Comparison of ENCODE assay signal across 11 mouse cellular contexts in genomic region chr19:53165305-53166240, GRCm38 (mm10). TPM values are rescaled to one million over a fixed set of nuclear protein-coding genes. Genes with fewer than 3 reads are reported as not detected.
DNase-seq lines count a peak whose midpoint lies in the region; ATAC-seq lines count a peak whose summit lies in the region.
"Had no signal": no experiment of that assay in that cellular context is flagged by ENCODE, and none has a peak within 500 bp of the region (broad histone marks: within the 10 kb centered on the region; RNA-seq: fewer than 3 reads in every experiment).

No protein-coding gene starts in this region.

- no peaks in the 10 kb centered on the region for H3K27me3 ChIP-seq in forebrain, embryonic 13.5 days
- no peaks in the 10 kb centered on the region for H3K27me3 ChIP-seq in forebrain, embryonic 12.5 days
- H3K27me3 ChIP-seq: heart, embryonic 15.5 days had no signal

- no peak overlapping the region for H3K4me2 ChIP-seq in forebrain, embryonic 13.5 days
- no peak overlapping the region for H3K4me2 ChIP-seq in forebrain, embryonic 12.5 days
- H3K4me2 ChIP-seq: heart, embryonic 15.5 days; lung, embryonic 14.5 days had no signal

- H3K4me3 ChIP-seq in forebrain, embryonic 13.5 days: no peak overlapping the region
- H3K4me3 ChIP-seq in forebrain, embryonic 12.5 days (replicated peaks): no peak overlapping the region
- H3K4me3 ChIP-seq: heart, embryonic 15.5 days had no signal

- peak; percentile 66; the same call in 1 of the 2 replicates for ATAC-seq in forebrain, embryonic 13.5 days
- no peak for ATAC-seq in forebrain, embryonic 12.5 days (ENCODE audit: low FRiP score)

- peak; percentile 49 to 86 for DNase-seq in layer of hippocampus, adult 18-20 months (ENCODE audit: low spot score in 2 of 2)
- no peak for DNase-seq in layer of hippocampus, postnatal 10 days (ENCODE audit: low spot score in 2 of 2)
- DNase-seq in NIH3T3 (ENCODE audit: low read depth): peak; percentile 91
- DNase-seq in cerebellum, postnatal 25 days: peak; percentile 65 to 75
- DNase-seq in embryo, embryonic 11 days: no peak
- DNase-seq in ovary, postnatal 14 days (ENCODE audit: low spot score): no peak
- DNase-seq: lung, embryonic 14.5 days; retina, postnatal 1 day had no signal

- H3K4me1 ChIP-seq in forebrain, embryonic 13.5 days: peaks cover 18% of the 10 kb centered on the region
- 0 out of 2 replicates have a peak, but pooled peaks cover 5% of the 10 kb centered on the region for H3K4me1 ChIP-seq in forebrain, embryonic 12.5 days

- no peaks in the 10 kb centered on the region for H3K36me3 ChIP-seq in forebrain, embryonic 13.5 days (ENCODE audit: poor library complexity, severe bottlenecking)
- H3K36me3 ChIP-seq in forebrain, embryonic 12.5 days (replicated peaks): no peaks in the 10 kb centered on the region
- H3K36me3 ChIP-seq: heart, embryonic 15.5 days had no signal

- no peak overlapping the region for H3K9ac ChIP-seq in forebrain, embryonic 13.5 days
- no peak overlapping the region for H3K9ac ChIP-seq in forebrain, embryonic 12.5 days
- H3K9ac ChIP-seq: heart, embryonic 15.5 days; lung, embryonic 14.5 days had no signal

- 28% methylated on average over 4 of the region's 4 CpGs for WGBS in forebrain, embryonic 13.5 days
- 46% methylated on average over 4 of the region's 4 CpGs for WGBS in forebrain, embryonic 12.5 days

- peak overlapping the region; percentile 14; the same call in 1 of the 2 replicates for H3K27ac ChIP-seq in forebrain, embryonic 13.5 days
- no peak overlapping the region for H3K27ac ChIP-seq in forebrain, embryonic 12.5 days

- no peaks in the 10 kb centered on the region for H3K9me3 ChIP-seq in forebrain, embryonic 13.5 days (replicated peaks)
- H3K9me3 ChIP-seq in forebrain, embryonic 12.5 days: no peaks in the 10 kb centered on the region
- H3K9me3 ChIP-seq: heart, embryonic 15.5 days had no signal

RNA-seq across cellular contexts. Expression of gene Add3, which starts 25.3 kb away (rescaled TPM):
- 34.2 and 34.5 TPM in 2 replicates for polyA plus RNA-seq in forebrain, embryonic 13.5 days (2015; fragmentation: Nextera tagmentation; extraction: Ambion mirVana)
- 48.5 and 51.2 TPM in 2 replicates for polyA plus RNA-seq in forebrain, embryonic 12.5 days (2016; fragmentation: Nextera tagmentation; extraction: Ambion mirVana)
- total RNA-seq in layer of hippocampus, adult 18-20 months (2021): 100 to 1,000 TPM; 126 to 129 TPM
- 100 to 1,000 TPM; 120 to 122 TPM for total RNA-seq in layer of hippocampus, postnatal 10 days (2021)

Comparison
In these comparisons a context has a peak if more than half of its experiments do, and no peak if none do; other contexts are left out.
1. DNase-seq: peak in layer of hippocampus, adult 18-20 months (2 of 2), NIH3T3 (single experiment) and cerebellum, postnatal 25 days (2 of 2); none in layer of hippocampus, postnatal 10 days (0 of 2), embryo, embryonic 11 days (single experiment) and ovary, postnatal 14 days (single experiment).